Mouse (Mus musculus) frontal cortex, postnatal 10 days (tissue): Measurements from ENCODE around the gene Crybb1.

ENCODE experiments used
- DNase-seq, 2 experiments: peaks; one replicate each; pipeline ENCODE4 v3.0.0; 2022; ENCODE audit warnings: low spot score in 2 of 2, mixed read lengths in 1 of 2

Crybb1 gene

DNA sequence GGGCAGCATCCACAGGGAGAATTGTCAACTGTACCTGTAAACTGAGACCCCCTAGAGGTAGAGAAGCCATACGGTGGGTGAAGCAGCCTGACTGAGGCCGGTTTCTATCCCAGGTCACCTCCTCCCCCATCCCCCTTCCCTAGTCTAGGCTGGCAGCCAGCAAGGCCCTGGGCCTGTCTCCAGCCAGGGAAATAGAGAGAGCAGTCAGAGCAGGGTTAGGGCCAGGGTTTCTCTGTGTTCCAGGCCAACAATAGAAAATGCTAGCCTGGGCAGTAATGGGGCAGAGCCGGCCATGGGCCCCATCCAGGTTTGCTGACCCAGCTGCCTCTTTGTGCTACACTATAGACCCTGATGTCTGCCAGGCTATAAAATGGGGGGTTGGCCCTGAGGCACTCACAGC, at the start of gene Crybb1:
TSS of gene Crybb1 (plus strand) at position 390 of the 400 bp plus-strand sequence.
- DNase-seq, result peak; percentile 60

DNA sequence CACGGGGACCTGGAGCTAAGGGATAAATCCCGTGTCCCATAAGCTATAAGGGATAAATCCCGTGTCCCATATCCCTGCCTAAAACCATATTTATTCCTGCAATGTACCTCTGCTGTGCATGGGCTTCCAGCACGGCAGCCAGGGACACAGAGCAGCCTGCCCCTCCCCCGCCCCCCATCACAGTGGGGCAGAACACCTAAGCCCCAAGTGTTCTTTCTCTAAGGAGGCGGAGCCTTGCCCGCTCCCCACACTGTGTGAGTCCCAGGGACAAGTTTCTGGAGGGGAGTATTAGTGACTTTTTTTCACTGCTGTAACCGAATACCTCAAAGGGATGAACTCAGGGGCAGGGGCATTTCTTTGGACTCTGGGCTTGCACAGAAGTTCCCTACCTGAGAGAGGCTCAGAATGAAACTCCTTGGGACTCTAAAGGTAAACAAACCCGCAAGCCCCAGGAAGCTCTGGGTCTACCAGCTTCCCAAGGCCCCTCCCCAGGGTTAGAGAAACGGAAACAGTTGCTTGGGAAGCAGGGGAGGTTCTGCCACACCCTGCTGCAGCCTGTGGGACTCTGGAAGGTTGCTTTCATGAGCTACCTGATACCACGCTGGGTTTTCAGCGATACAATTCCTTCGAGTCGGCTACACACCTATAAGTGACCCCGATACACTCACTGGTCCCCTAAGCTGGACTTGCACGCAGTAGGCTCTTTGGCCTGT, 48.9 kb upstream of the Crybb1 start:
- no peak for DNase-seq

DNA sequence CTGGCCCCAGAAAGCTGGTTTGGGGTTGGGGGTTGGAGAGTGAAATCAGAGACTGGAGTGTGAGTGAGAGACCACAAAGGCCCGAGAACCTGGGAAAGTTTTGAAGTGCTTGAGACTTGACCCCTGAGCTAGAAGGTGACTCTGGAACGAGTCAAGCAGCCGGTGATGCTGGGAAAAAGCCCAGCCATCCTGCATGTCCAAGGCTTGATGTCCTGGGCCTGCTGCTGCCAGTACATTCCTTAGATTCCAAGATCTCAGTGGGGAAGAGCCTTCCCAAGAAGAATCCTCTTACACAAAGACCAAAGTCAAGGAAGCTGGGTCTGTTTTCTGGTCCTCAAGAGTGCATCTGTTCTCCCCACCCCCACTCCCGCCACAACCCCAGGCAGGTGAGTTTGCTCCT, 47.3 kb upstream of the Crybb1 start:
- DNase-seq, result no peak

DNA sequence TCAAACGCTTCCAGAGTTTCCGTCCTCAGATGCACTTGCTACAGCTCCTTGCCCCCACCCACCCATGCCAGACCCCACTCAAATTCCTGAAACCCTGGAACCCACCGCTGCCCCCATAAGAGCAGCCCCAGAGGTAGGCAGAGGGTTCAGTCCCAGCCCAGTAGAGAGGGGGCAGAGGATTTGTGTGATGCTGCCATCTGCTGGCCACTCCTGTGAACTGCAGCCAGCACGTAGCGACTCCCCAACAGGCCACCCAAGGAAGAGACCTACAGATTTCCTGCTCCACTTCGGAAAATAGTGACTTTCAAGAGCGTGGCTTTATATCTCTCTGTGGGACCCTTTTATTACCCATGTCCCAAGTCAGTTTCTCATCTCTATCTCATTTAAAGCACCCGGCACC, 45.5 kb upstream of the Crybb1 start:
- peak in 1 of 2 experiments; percentile 73 for DNase-seq

DNA sequence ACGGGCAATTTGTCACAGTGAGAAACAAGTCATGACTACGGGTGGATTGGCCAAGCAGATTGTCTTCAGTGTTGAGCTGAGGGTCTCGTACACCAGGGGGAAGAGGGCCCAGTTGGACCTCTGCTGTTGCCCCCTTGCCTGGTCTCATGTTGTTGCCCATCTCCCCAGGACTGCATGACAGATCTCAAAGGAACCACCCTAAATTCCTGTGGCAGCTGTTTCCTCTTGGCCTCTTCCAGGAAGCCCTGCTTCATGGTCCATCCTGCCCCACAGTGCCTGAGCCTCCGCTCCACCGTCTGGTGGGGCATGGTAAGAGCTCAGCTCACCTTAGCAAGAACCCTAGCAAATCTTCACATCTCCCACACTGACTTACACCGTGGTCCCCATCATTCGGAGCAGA, 43.7 kb upstream of the Crybb1 start:
- DNase-seq, result no peak

DNA sequence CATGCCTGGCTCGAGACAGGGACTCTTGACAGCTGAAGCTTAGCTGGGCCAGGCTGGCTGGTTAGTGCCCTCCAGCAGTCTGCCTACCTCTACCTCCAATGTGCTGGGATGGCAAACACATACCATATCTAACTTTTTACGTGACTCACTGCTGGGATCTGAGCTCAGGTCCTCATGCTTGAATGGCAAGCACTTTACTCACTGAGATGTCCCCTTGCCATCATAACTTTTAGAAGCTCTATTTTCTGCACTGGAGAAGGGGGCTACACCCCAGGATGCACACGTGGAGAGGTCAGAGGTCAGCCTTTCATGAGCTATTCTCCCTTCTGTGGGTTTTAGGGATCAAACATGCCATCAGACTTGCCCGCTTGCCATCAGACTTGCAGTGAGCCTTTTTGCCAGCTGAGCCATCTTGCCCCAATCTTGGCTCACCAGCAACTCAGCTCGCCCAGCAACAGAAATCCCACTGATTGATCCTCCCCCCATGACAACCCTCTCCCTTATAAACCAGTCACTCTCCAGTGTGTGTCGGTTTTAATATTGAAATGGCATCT, 42.8 kb upstream of the Crybb1 start:
- no peak for DNase-seq

DNA sequence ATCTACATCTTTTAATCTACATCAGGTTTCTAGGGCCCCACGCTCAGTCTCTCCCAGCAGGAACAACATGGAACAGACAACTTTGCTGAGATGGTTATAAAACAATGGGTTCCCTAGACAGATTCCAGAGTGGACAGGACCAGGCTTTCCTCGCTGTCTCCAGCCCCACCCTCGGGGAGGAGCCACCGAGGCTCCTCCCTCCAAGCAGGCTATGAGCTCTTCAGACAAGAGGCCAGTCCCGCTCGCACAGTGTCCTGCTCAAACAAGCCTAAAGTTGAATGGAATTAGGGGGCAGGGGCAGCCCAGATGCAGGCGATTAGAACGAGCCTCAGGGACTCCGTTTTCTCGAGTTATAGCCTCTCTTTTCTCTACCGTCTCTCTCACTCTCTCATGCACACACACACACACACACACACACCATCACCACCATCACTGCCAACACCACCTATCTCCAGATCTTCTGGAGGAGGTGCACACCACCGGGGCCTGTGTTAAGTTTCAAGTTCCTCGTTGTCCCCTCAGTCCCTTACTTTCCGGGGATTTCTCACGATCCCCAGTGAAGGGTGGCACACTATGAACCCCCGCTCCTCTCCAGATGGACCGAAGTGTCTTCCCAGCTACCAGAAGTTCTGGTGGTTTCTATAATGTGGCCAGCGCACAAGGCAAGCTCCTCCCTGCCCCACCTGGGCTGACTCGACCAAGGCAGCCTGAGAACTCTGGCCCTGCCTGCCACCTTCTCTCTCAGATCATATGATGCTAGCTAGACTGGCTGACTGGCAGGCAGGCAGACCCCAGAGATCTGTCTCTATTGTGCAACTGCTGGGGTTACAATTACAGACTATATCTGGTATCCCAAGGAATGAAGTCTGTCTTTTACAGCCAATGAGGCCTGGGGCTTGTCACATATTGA, 42.0 kb upstream of the Crybb1 start:
- no peak for DNase-seq

DNA sequence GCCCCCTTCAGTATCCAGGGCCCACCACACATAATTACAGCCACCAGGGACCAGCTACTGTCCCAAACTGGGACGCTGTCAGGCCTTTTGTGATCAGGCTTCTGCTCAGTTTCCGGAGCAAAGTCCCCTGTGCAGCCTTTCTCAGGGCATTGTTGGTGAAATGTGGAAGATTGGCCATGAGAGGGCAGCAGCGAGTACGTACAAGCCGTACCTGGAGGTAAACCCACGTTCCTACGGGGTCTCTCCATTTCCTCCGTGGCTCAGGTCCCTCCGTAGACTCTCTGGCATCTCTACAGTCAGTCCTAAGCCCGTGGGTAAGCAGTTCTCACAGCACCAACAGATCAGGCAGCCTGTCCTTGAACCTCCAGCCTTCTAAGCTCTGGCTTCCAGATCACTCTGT, 41.2 kb upstream of the Crybb1 start:
- DNase-seq, result peak; percentile 73 to 75

DNA sequence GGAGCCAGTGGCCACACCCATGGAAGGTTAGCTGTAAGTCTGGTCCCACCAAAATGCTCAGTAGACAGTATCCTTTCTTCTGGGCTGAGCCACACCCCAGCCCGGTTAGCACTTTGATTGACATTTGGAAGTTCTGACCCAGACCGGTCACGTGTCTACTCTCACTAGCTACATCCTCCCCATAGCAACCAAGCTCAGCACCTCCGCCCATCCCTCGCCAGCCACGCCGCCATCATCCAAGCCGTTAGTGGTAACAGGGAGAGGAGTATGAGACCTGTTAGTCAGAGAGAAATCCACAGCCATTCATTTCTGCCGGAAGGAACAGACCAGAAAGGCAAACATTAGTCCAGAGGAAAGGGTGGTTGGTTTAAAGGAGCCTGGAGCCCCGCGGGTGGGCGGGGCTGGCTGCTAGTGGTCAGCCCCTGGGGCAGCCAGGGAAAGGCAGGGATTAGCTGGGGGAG, 40.3 kb upstream of the Crybb1 start:
- peak; percentile 55 to 58 for DNase-seq

DNA sequence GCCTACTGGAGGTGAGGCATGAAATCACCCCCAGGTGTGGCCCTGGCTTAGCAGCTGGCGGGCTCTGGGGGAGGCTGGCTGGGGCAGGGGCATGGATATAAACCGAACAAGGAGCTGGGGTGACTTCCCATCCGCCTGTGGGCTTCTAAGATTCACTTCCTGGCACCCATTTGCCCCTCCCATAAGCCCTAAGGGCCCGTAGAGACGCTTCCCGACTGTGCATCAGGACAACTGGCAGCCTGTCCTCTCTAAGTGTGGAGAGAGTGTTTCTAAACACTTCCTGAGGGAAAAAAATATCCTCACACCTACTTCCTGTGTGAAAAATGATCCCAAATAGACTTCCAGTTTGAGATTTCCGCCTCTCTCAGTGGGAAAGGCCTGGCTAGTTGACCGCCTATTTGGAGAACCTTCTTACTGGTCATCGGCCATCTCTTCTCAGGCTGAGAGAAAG, 39.8 kb upstream of the Crybb1 start:
- no peak for DNase-seq

DNA sequence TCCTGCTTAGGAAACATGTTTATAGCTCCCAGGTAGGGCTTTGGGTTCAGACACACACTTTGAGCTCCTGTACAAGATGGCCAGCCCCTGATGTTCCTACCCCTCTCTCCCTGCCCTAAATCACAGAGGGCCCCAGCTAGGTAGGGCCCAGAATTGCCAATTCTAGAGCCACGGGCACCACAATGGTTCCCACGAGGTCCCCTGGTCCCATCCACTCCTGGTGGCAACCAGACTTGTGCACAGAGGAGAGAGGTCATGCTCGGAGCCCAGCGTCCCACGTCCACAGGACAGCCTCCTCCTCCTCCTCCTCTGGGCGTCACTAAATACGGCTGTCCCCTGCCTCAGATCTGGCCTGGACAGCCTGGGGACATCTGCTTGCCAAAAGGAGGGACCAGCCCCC, 39.3 kb upstream of the Crybb1 start:
- no peak for DNase-seq

DNA sequence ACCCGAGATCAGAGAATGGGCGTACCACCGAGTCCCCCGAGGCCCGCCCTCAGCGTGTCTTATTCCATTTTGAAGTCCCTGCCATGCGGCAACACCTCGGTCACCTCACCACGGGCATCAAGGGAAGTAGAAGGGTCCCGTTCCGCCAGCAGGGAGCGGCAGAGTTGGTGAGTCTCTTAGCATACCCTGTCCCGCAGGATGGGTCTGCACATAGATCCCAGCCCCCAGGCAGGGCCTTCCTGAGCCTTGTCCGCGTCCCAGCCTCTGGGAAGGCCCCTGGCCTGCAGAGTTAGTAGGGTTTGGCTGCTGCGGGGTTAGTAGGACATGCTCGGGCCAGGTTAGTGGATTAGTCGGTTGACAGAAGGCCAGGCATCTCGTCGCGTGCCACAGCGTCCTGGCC, 38.6 kb upstream of the Crybb1 start:
- DNase-seq, result no peak

DNA sequence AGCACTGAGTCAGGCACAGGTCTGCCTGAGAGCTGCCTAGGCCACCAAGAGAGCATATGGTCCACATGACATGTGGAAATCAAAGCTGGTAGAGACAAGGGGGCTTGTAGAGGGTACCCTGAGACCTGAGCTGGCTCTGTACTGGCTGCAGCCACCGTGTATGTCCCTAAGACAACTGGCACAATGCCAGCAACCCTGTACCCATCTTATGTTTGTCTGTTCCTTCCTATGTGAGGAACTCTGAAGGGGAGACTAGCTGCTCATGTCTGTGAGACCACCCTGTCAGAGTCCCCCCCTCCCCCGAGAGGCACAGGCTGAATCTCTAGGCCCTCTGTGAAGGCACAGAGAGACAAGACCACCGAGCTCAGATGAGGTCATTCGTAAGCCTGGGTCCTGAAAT, 36.9 kb upstream of the Crybb1 start:
- no peak for DNase-seq

DNA sequence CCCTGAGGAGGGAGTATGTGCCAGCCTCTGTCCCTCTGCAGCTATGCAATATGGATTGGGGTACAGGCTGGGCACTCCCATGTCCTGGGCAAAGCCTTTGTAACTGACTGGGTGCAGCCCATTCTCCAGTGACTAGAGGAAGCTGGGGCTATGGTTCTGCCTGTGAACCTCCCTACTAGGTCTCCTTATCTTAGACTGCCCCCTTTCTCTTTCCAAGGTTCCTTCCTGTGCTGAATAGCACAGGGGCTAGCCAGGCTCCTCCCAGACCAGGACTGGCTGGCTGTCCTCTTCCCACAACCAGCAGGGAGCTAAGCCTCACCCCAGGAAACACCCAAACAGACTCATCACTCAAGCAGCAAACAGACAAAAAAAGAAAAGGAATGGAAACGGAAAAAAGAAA, 36.2 kb upstream of the Crybb1 start:
- DNase-seq, result no peak

DNA sequence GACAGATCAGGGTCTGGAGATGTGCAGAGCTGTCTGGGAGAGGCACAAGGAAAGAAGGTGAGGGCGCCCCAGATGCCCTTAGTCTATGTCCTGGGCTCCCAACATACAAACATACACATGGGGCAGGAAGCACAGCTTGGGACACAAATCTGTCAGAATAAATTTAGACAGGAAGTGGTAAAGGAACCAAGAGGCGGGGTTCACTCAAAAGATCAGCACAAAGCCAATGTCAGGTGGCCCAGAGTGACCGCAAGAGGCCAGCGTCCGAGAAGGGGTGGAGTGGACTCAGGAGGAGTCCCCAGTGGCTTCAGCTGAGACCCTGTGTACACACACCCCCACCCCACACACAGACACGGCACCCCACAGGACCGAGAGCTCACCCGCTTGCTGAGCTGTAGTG, 35.4 kb upstream of the Crybb1 start:
- no peak for DNase-seq

DNA sequence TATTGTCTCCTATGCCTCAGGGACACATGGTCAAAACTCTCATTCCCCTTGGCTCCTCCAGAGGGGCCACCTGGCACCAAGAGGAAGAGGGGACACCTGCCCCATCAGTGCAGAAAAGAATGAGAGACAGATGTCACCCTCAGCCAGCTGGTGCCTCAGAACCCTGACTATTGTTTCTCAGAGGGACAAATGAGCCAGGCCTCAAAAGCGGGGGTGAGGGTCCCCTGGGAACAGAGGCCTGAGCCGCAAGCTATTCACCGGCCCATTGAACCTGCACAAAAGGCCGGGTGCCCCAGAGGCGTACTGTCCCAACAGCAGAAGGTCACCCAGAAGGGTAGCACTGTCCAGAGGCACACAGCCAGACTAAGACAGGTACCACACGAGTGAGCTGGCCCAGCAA, 30.0 kb upstream of the Crybb1 start:
- no peak for DNase-seq

DNA sequence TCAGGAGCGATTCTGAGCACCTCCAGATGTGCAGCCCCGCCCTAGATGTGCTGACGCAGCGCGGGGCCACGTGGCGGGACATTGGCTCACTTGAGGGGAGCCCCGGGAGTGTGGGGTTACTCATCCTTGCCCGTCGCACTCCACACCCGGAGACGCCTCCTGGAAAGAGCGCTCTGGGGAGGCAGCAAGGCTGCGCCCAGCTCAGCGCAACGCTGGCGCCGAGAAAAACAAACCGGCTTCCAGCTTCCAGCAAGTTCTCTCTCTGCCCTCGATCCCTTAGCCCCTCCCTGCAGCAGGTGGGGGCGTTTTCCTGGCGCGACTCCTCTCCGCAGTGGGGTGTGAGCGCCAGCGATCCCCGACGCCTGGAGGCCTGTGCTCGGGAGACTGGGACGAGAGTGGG, 28.3 kb upstream of the Crybb1 start:
- DNase-seq, result peak in 1 of 2 experiments; percentile 53

DNA sequence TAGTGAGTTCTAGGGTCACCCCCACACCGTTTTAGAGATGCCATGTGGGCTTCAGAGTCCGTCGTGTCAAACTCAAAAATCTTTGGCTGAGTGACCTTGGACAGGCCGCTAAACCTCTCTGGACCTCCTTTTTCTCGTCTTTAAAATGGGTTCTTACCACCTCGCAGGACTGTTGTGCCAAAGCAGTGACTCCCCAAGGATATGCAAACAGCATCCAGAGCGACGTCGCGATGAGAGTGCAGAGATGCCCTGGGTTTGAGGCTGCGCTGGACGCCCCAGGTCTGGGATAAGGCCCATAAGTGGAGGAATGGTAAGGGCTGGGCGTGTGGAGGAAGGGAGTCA, 27.7 kb upstream of the Crybb1 start:
- DNase-seq, result no peak

DNA sequence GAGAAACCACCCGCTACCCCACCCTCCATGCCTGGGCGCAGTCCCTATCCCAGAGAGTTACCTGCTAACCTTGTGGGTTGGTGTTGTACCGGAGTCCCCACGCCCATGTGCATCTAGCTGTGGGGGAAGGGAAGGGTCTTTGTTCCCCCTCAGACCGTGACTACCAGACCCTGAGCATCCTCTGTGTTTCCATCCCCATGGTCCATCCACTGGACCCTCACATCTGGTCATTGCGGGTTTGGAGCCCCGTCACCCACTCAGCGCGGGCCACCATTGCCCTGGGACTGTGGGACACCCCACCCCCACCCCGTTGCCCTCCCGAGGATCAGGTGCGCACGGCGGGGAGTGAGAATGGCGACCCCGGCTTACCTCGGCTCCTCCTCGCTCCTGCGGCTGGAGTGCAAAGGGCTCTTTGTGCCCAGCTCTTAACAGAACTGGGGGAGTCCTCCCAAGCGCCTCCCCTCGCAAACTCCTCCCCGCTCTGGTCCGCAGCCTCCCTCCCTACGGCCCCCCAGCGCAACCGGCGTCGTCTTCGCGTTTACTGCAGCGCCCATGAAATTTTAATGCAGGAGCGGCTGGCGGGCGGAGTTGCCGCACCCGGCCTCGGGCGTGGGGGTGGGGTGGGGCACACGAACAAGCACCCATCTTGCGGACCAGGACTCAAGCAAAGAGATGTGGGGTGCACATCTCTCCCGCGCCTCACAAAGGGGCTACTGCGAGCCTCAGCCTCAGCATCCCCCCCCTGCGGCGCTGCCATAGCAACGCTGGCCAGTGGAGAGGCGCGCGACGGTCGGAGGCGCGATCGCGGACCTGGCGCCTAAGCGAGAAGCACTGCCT, 27.2 kb upstream of the Crybb1 start:
- DNase-seq, result peak; percentile 73 to 75

DNA sequence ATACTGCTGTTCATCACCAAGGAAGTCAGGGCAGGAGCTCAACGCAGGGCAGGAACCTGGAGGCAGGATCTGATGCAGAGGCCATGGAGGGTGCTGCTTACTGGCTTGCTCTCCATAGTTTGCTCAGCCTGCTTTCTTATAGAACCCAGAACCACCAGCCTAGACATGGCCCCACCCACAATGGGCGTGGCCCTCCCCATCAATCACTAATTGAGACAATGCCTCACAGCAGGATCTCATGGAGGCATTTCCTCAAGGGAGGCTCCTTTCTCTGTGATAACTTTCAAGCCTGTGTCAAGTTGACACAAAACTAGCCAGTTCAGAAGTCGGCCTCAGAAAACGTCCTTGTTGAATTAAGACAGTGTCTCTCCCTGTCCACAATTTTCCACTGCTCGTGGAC, 19.8 kb upstream of the Crybb1 start:
- no peak for DNase-seq

DNA sequence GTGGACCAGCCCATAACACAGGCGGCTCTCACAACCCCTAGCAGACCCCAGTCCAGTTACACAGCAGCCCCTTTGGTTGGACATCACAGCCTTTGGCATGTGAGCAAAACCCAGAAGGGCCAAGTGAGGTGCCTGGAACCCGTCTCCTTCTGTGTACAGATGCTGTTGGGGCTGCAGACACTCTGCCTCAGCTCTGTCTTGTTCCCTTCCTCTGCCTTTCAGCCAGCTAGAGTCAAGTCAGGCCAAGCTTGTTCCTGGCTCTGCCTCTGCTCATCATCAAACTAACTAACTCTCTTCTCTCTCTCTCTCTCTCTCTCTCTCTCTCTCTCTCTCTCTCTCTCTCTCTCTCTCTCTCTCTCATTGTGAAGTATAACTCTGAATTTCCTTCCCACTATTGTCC, 19.0 kb upstream of the Crybb1 start:
- no peak for DNase-seq

DNA sequence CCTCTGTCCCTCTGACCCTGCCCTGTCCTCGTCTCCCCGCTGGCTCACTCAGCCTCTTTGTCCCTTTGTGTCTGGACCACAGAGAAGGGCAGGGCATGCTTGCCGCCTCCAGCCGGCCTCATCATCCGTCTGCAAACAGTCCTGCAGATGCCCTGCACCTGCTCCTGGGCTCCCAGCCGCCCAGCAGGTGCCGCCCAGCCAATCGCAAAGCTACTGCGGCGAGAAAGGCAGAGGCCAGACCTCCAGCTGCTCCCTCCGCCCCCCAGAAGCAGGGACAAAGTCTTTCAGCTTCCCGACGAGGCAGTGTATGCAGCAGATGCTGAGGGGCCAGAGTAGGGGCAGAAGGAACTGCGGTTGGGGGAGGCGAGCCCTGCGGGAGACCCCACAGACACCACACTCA, 18.2 kb upstream of the Crybb1 start:
- DNase-seq, result no peak
